Mouse (Mus musculus) T-helper 1 cell (primary cell): ENCODE data around the gene Aacs.

Experiments used
- in situ Hi-C: fragments of 300-600 bp; cut with MboI, MseI; formaldehyde crosslinking; loops from one replicate; pipeline ENCODE4 v1.15.1; 2025; ENCODE audit warnings: high pct_unique_total_duplicates

Aacs gene

GRCm38 (mm10) chr5:125533225-125533900 is 57.7 kb downstream of the Aacs start:
- in situ Hi-C loops, result no loop called here

GRCm38 (mm10) chr5:125534168-125534610 is 58.6 kb downstream of the Aacs start:
- in situ Hi-C loops, result no loop called here

DNA sequence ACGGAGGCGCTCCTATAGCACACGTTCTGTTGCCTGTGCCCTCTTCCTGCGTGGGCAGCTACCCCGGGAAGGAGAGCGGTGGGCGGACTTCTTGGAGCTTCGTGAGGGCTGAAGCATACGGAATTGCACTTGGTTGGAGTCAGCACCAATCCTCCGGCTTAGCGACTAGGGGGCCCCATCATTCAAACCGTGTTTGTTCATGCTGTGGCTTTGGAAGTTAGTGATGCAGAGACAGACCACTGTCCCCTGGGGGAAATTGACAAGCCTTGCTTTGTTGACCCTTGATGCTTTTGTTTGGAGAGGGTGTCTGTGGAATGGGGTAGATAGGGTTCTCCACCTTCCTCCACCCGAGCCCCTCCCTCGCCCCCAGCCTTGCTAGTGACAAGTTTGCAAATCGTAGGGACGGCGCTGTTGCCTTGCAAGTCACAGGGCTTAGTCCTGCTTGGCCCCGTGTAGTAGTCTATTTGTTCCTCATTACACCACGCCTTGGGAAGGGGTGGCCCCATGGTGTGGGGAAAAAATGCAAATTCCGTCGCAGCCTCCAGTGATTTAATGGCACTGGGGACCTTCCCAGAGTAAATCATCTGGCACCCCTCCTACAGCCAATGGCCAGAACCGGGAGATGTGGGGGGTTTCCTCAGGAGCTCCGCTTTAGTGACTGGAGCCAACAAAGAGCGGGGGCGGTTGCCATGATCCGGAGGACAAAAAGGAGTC is 59.2 kb downstream of the Aacs start:
- in situ Hi-C loops, result loop anchor here (5.0 kb wide), 1 partner anchor 108 kb away; no protein-coding TSS in a partner anchor

GRCm38 (mm10) chr5:125545090-125545489 is 69.5 kb downstream of the Aacs start:
- in situ Hi-C loops, result no loop called here

DNA sequence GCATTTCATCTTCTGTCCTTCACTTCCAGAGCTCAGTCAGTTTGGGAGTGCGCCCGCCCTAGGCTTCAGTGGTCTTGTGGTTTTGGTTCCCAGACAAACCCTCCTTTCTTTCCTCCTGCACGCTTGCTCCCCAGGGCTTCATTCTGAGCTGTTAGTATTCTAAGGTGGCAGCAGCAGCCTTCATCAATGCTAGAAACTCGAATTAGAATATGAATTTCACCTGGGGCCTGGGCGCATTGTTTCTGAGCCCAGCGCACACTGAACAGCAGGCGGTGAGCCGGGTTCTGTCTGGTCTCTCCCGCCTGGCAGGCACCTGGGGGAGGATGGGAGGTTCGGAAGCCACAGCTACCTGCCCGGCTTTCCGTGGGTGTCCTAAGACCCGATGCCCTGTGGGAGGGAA is 70.7 kb downstream of the Aacs start:
- in situ Hi-C loops, result no loop called here

GRCm38 (mm10) chr5:125549750-125550489 is 74.3 kb downstream of the Aacs start:
- in situ Hi-C loops, result loop anchor here (10.0 kb wide), 1 partner anchor 685 kb away; no protein-coding TSS in a partner anchor

DNA sequence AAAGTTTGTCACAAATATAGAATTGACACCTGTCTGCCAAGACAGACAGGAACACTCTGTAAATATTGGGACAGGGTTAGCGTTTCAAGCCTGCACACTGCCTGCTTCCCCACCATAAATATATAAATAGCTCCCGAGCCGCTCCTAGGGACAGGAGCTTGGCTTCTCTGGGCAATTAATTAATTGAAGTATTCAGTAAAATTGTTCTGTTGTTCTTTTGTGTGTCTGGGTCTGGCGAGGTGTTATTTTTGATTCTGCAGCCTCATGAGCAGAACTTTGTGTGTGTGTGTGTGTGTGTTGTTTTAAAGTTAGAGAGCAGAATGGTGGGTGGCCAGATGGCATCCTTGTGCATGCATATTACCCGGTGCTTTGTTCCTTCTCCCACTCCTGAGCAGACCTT is 80.1 kb downstream of the Aacs start:
- in situ Hi-C loops, result loop anchor here (10.0 kb wide), 1 partner anchor 679 kb away; no protein-coding TSS in a partner anchor

DNA sequence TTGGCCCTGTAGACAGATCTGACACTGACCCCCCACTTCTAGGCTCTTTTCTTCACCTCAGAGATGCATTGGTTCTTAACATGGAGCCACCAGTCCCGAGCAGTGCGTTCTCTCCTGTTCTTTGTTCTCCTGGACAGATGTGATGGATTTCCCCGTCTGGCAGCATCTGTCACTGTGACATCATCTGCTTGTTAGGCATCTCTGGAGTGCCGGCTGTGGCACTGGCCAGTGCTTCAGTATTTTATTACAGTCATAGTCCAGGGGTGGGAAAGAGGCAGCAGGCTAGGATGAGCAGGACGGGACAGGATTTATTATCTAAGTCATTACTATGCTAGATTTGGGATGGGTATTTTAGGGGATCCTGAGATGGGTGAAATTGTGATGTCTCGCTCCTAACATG is 87.9 kb downstream of the Aacs start:
- in situ Hi-C loops, result no loop called here

DNA sequence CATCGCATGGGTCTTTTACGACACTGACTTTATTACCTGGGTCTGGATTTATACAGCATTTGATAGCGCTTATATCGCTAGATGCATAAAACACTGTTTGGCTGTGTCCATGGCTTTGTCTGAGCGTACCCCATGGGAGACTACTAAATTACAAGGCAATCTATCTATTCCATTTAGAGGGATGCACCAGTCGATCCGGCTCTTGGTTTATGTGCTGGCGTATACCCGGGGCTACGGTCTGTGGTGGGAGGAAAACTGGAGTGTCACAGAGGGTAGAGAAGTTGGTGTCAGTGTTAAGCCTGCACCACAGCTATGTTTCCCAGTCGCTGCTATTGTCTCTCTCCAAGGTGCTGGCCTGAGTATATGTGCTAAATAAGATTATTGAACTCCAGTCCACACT is 90.1 kb downstream of the Aacs start:
- in situ Hi-C loops, result no loop called here
